ENCODE assay signal across 14 mouse cellular contexts in genomic region chr19:24490275-24490674, GRCm38 (mm10).
"Had no signal": no experiment of that assay in that cellular context is flagged by ENCODE, and none has a peak within 500 bp of the region (broad histone marks: within the 10 kb centered on the region; RNA-seq: fewer than 3 reads in every experiment).

No protein-coding gene starts in this region.

- H3K4me2 ChIP-seq: limb, embryonic 13.5 days; neural tube, embryonic 15.5 days; stomach, embryonic 15.5 days had no signal

- H3K27me3 ChIP-seq: limb, embryonic 13.5 days; neural tube, embryonic 15.5 days; stomach, embryonic 15.5 days had no signal

- H3K4me1 ChIP-seq: limb, embryonic 13.5 days; neural tube, embryonic 15.5 days; stomach, embryonic 15.5 days had no signal

- H3K36me3 ChIP-seq: limb, embryonic 13.5 days; midbrain, embryonic 10.5 days; neural tube, embryonic 15.5 days; stomach, embryonic 15.5 days had no signal

- H3K4me3 ChIP-seq: limb, embryonic 13.5 days; midbrain, embryonic 10.5 days; myocyte; neural tube, embryonic 15.5 days; stomach, embryonic 15.5 days had no signal

- DNase-seq: kidney, adult 18-20 months; kidney, postnatal 10 days; left cerebral cortex, postnatal 4 days; lung, adult 18-20 months; midbrain, embryonic 14.5 days; right cerebral cortex, postnatal 4 days; thymus, adult 2 months; thymus, postnatal 25 days had no signal

- H3K9me3 ChIP-seq: limb, embryonic 13.5 days; midbrain, embryonic 10.5 days; neural tube, embryonic 15.5 days; stomach, embryonic 15.5 days had no signal

- H3K27ac ChIP-seq: limb, embryonic 13.5 days; liver, embryonic 14.5 days; midbrain, embryonic 10.5 days; neural tube, embryonic 15.5 days; stomach, embryonic 15.5 days had no signal

- H3K9ac ChIP-seq: limb, embryonic 13.5 days; liver, embryonic 14.5 days; neural tube, embryonic 15.5 days; stomach, embryonic 15.5 days had no signal
